Mouse (Mus musculus): ENCODE measurements around the gene Gm9736. TPM values are rescaled to one million over a fixed set of nuclear protein-coding genes. Genes with fewer than 3 reads are reported as not detected.
"Not testable (repeated sequence)": the region's sequence is repeated elsewhere in the genome, so short reads cannot be mapped to it uniquely, and the experiment has no call there.

Gm9736 gene
- polyA plus RNA-seq, 1 experiment from 2014 or later: not detected

GRCm38 (mm10) chr10:77782442-77782841 is 31.3 kb upstream of the Gm9736 start, which contains the start of gene Gm3250:
TSS of gene Gm3250 (minus strand) at chr10:77782542.
- H3K9me3 ChIP-seq (ENCODE audit: control insufficient read depth, low read length); H3K27ac ChIP-seq (ENCODE audit: low read depth, low read length); ATAC-seq (replicated peaks; ENCODE audit: low FRiP score); DNase-seq (ENCODE audit: low spot score); H3K27me3 ChIP-seq (ENCODE audit: control insufficient read depth, insufficient read depth, low read length); H3K4me1 ChIP-seq (replicated peaks; ENCODE audit: control insufficient read depth, insufficient read depth, low read length); H3K9ac ChIP-seq (ENCODE audit: low read length); H3K4me3 ChIP-seq (ENCODE audit: low read depth, low read length); H3K36me3 ChIP-seq (ENCODE audit: control insufficient read depth, insufficient read depth, low read length); H3K4me2 ChIP-seq (ENCODE audit: low read depth, low read length, severe bottlenecking): not testable (repeated sequence)
- 67% methylated on average over 1 of the region's 1 CpGs for WGBS

- not testable (repeated sequence) for ATAC-seq (replicated peaks; ENCODE audit: low FRiP score); H3K4me1 ChIP-seq (replicated peaks; ENCODE audit: control insufficient read depth, insufficient read depth, low read length); H3K36me3 ChIP-seq (ENCODE audit: control insufficient read depth, insufficient read depth, low read length); H3K4me3 ChIP-seq (ENCODE audit: low read depth, low read length); H3K9ac ChIP-seq (ENCODE audit: low read length); DNase-seq (ENCODE audit: low spot score); H3K4me2 ChIP-seq (ENCODE audit: low read depth, low read length, severe bottlenecking); H3K27me3 ChIP-seq (ENCODE audit: control insufficient read depth, insufficient read depth, low read length); H3K27ac ChIP-seq (ENCODE audit: low read depth, low read length); H3K9me3 ChIP-seq (ENCODE audit: control insufficient read depth, low read length)
- WGBS: 55% methylated on average over 1 of the region's 1 CpGs
Measured at GRCm38 (mm10) chr10:77776844-77777243, 25.7 kb upstream of the Gm9736 start, which contains the start of gene Gm7138. TSS of gene Gm7138 (minus strand) at chr10:77776944.

GRCm38 (mm10) chr10:77772142-77772541 is 21.0 kb upstream of the Gm9736 start:
- not testable (repeated sequence) for H3K27me3 ChIP-seq (ENCODE audit: control insufficient read depth, insufficient read depth, low read length); H3K36me3 ChIP-seq (ENCODE audit: control insufficient read depth, insufficient read depth, low read length); H3K9ac ChIP-seq (ENCODE audit: low read length); H3K4me1 ChIP-seq (replicated peaks; ENCODE audit: control insufficient read depth, insufficient read depth, low read length); H3K27ac ChIP-seq (ENCODE audit: low read depth, low read length); H3K4me2 ChIP-seq (ENCODE audit: low read depth, low read length, severe bottlenecking); H3K9me3 ChIP-seq (ENCODE audit: control insufficient read depth, low read length); H3K4me3 ChIP-seq (ENCODE audit: low read depth, low read length); ATAC-seq (replicated peaks; ENCODE audit: low FRiP score); DNase-seq (ENCODE audit: low spot score)
- WGBS: 92% methylated on average over 2 of the region's 3 CpGs

GRCm38 (mm10) chr10:77771225-77771624 is 20.1 kb upstream of the Gm9736 start, which contains the start of gene Gm3238:
TSS of gene Gm3238 (minus strand) at chr10:77771325.
- H3K4me3 ChIP-seq (ENCODE audit: low read depth, low read length); H3K4me1 ChIP-seq (replicated peaks; ENCODE audit: control insufficient read depth, insufficient read depth, low read length); ATAC-seq (replicated peaks; ENCODE audit: low FRiP score); H3K36me3 ChIP-seq (ENCODE audit: control insufficient read depth, insufficient read depth, low read length); H3K9me3 ChIP-seq (ENCODE audit: control insufficient read depth, low read length); H3K27ac ChIP-seq (ENCODE audit: low read depth, low read length); H3K27me3 ChIP-seq (ENCODE audit: control insufficient read depth, insufficient read depth, low read length); H3K4me2 ChIP-seq (ENCODE audit: low read depth, low read length, severe bottlenecking); DNase-seq (ENCODE audit: low spot score); H3K9ac ChIP-seq (ENCODE audit: low read length): not testable (repeated sequence)
- WGBS: 67% methylated on average over 1 of the region's 1 CpGs

GRCm38 (mm10) chr10:77769727-77770126 is 18.6 kb upstream of the Gm9736 start:
- 71% methylated on average over 1 of the region's 1 CpGs for WGBS
- DNase-seq (ENCODE audit: low spot score) (no peak), ATAC-seq (replicated peaks; ENCODE audit: low FRiP score) (no peak)
- Histone ChIP-seq H3K4me2 (ENCODE audit: low read depth, low read length, severe bottlenecking) (no peak overlapping the region), H3K27ac (ENCODE audit: low read depth, low read length) (no peak overlapping the region), H3K9me3 (ENCODE audit: control insufficient read depth, low read length) (no peaks in the 10 kb centered on the region), H3K4me1 (replicated peaks; ENCODE audit: control insufficient read depth, insufficient read depth, low read length) (no peaks in the 10 kb centered on the region), H3K9ac (ENCODE audit: low read length) (no peak overlapping the region), H3K36me3 (ENCODE audit: control insufficient read depth, insufficient read depth, low read length) (no peaks in the 10 kb centered on the region), H3K27me3 (ENCODE audit: control insufficient read depth, insufficient read depth, low read length) (no peaks in the 10 kb centered on the region), H3K4me3 (ENCODE audit: low read depth, low read length) (no peak overlapping the region)

GRCm38 (mm10) chr10:77759582-77759981 is 8.4 kb upstream of the Gm9736 start, which contains the start of gene Gm3233:
TSS of gene Gm3233 (minus strand) at chr10:77759682.
- H3K4me1 ChIP-seq (replicated peaks; ENCODE audit: control insufficient read depth, insufficient read depth, low read length); ATAC-seq (replicated peaks; ENCODE audit: low FRiP score); H3K4me3 ChIP-seq (ENCODE audit: low read depth, low read length); DNase-seq (ENCODE audit: low spot score); H3K27ac ChIP-seq (ENCODE audit: low read depth, low read length); H3K9ac ChIP-seq (ENCODE audit: low read length); H3K4me2 ChIP-seq (ENCODE audit: low read depth, low read length, severe bottlenecking); H3K9me3 ChIP-seq (ENCODE audit: control insufficient read depth, low read length); H3K27me3 ChIP-seq (ENCODE audit: control insufficient read depth, insufficient read depth, low read length); H3K36me3 ChIP-seq (ENCODE audit: control insufficient read depth, insufficient read depth, low read length): not testable (repeated sequence)
- no CpG with 5 or more reads among the region's 1 CpGs for WGBS

GRCm38 (mm10) chr10:77753448-77753847 is 2.3 kb upstream of the Gm9736 start:
- Histone ChIP-seq H3K4me3 (ENCODE audit: low read depth, low read length) (no peak overlapping the region), H3K27me3 (ENCODE audit: control insufficient read depth, insufficient read depth, low read length) (no peaks in the 10 kb centered on the region), H3K4me2 (ENCODE audit: low read depth, low read length, severe bottlenecking) (no peak overlapping the region), H3K4me1 (replicated peaks; ENCODE audit: control insufficient read depth, insufficient read depth, low read length) (no peaks in the 10 kb centered on the region), H3K36me3 (ENCODE audit: control insufficient read depth, insufficient read depth, low read length) (no peaks in the 10 kb centered on the region), H3K27ac (ENCODE audit: low read depth, low read length) (no peak overlapping the region), H3K9ac (ENCODE audit: low read length) (no peak overlapping the region), H3K9me3 (ENCODE audit: control insufficient read depth, low read length) (no peaks in the 10 kb centered on the region)
- no peak for DNase-seq (ENCODE audit: low spot score)
- no peak for ATAC-seq (replicated peaks; ENCODE audit: low FRiP score)

- H3K27me3 ChIP-seq (ENCODE audit: control insufficient read depth, insufficient read depth, low read length); H3K27ac ChIP-seq (ENCODE audit: low read depth, low read length); H3K4me1 ChIP-seq (replicated peaks; ENCODE audit: control insufficient read depth, insufficient read depth, low read length); H3K9ac ChIP-seq (ENCODE audit: low read length); ATAC-seq (replicated peaks; ENCODE audit: low FRiP score); DNase-seq (ENCODE audit: low spot score); H3K4me3 ChIP-seq (ENCODE audit: low read depth, low read length); H3K9me3 ChIP-seq (ENCODE audit: control insufficient read depth, low read length); H3K4me2 ChIP-seq (ENCODE audit: low read depth, low read length, severe bottlenecking); H3K36me3 ChIP-seq (ENCODE audit: control insufficient read depth, insufficient read depth, low read length): not testable (repeated sequence)
- 71% methylated on average over 3 of the region's 3 CpGs for WGBS
Measured at GRCm38 (mm10) chr10:77752312-77752711, 1.2 kb upstream of the Gm9736 start.

- not testable (repeated sequence) for H3K9ac ChIP-seq (ENCODE audit: low read length); H3K27me3 ChIP-seq (ENCODE audit: control insufficient read depth, insufficient read depth, low read length); H3K27ac ChIP-seq (ENCODE audit: low read depth, low read length); H3K4me3 ChIP-seq (ENCODE audit: low read depth, low read length); H3K36me3 ChIP-seq (ENCODE audit: control insufficient read depth, insufficient read depth, low read length); H3K9me3 ChIP-seq (ENCODE audit: control insufficient read depth, low read length); ATAC-seq (replicated peaks; ENCODE audit: low FRiP score); H3K4me2 ChIP-seq (ENCODE audit: low read depth, low read length, severe bottlenecking); DNase-seq (ENCODE audit: low spot score); H3K4me1 ChIP-seq (replicated peaks; ENCODE audit: control insufficient read depth, insufficient read depth, low read length)
- 89% methylated on average over 1 of the region's 1 CpGs for WGBS
Measured at GRCm38 (mm10) chr10:77750686-77751085, 468 bp downstream of the Gm9736 start.

All from forebrain, embryonic 11.5 days (tissue).